Mouse (Mus musculus) gastrocnemius, adult 2 months (tissue): ENCODE data around the gene Sptbn4. TPM values are rescaled to one million over a fixed set of nuclear protein-coding genes. Genes with fewer than 3 reads are reported as not detected.

Experiments used
- DNase-seq: peaks from one replicate; pipeline ENCODE4 v3.0.0; 2022
- H3K27ac ChIP-seq: fragments of 200-600 bp; 2 replicates; pipeline ENCODE4 v1.8.1; 2022; ENCODE audit warnings: mild to moderate bottlenecking
- H3K4me3 ChIP-seq: fragments of 200-600 bp; 2 replicates; pipeline ENCODE4 v1.8.1; 2022; ENCODE audit warnings: mild to moderate bottlenecking, moderate library complexity
- CTCF ChIP-seq: fragments of 200-600 bp; IDR thresholded peaks from 2 replicates; pipeline ENCODE4 v1.8.1; 2022; ENCODE audit warnings: antibody characterized with exemption, mild to moderate bottlenecking, moderate library complexity
- intact Hi-C: fragments of 180-260 bp; cut with DNase I; formaldehyde crosslinking; loops from one replicate; pipeline ENCODE4 v1.15.1; 2025
- total RNA-seq, 2 experiments: library from RNA; stranded (reverse); gene quantifications; 2 replicates each; pipeline ENCODE4 v1.2.3; 2021

The Sptbn4 gene
- total RNA-seq, 2 experiments from 2014 or later, result 0.03 TPM; not detected in 1

DNA sequence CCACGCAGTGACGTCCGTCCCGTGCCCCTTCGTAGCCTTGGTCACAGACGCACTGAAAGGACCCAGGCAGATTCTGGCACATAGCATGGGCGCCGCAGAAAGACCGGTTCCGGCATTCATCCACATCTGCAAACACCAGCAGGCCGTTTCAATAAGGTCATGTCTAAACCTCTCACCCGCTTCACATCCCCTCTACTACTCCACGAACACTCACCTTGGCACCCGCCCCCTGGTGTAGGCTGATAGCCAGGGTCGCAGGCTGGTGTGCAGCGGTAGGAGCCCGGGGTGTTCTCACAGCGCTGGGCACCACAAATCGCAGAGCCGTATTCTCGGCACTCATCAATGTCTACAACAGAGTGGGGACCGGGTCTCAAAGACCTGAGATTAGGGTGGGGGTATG lies 128.1 kb downstream of the Sptbn4 start:
- intact Hi-C loops, result no loop called here
- Histone ChIP-seq H3K4me3 (no peak overlapping the region), H3K27ac (no peak overlapping the region)
- TF ChIP-seq CTCF, result no peak
- no peak for DNase-seq

- DNase-seq, result peak; percentile 93
- H3K27ac ChIP-seq, result peak overlapping the region; percentile 70
- intact Hi-C loops, result no loop called here
- peak overlapping the region; percentile 11; the same call in 1 of the 2 replicates for H3K4me3 ChIP-seq
- TF ChIP-seq CTCF, result no peak
Measured at GRCm38 (mm10) chr7:27315958-27316357, 131.5 kb downstream of the Sptbn4 start.

GRCm38 (mm10) chr7:27314393-27314792 lies 133.1 kb downstream of the Sptbn4 start:
- peak; percentile 37 for TF ChIP-seq CTCF
- DNase-seq, result no peak

DNA sequence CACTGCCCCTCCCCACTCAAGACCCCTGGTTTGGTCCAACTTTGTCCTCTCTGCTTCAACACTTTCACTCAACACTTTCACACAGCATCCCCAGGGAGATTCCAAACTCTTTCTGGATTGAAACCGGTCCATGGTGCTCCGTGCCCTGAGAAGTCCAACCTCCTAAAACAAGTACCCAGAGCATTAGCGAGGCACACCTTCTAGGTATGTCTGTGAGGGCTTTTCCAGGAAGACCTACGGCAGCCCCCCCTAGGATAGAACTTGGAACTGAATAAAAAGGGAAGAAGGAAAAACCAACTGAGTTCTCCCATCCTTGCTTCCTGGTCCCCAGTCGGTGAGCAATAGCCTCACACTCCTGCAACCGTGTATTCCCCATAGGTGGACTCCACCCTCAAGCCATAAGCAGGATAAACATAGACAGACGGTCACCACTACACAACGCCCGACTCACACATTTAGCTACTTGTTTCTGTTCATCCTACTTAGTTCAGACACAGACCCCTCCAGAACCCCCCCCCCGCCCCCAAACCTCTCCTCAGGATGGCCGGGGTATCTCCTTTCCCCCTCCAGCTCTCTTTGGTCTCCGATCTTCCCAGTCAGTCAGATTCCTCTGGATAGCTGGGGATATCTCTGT lies 135.7 kb downstream of the Sptbn4 start:
- intact Hi-C loops, result no loop called here
- no peak for TF ChIP-seq CTCF
- H3K4me3 ChIP-seq, result no peak overlapping the region
- no peak overlapping the region for H3K27ac ChIP-seq
- DNase-seq, result no peak

More at GRCm38 (mm10) chr7:27314393-27314792, 133.1 kb downstream of the Sptbn4 start:
- no peak overlapping the region for H3K27ac ChIP-seq
- no peak overlapping the region for H3K4me3 ChIP-seq
- intact Hi-C loops, result no loop called here

DNA sequence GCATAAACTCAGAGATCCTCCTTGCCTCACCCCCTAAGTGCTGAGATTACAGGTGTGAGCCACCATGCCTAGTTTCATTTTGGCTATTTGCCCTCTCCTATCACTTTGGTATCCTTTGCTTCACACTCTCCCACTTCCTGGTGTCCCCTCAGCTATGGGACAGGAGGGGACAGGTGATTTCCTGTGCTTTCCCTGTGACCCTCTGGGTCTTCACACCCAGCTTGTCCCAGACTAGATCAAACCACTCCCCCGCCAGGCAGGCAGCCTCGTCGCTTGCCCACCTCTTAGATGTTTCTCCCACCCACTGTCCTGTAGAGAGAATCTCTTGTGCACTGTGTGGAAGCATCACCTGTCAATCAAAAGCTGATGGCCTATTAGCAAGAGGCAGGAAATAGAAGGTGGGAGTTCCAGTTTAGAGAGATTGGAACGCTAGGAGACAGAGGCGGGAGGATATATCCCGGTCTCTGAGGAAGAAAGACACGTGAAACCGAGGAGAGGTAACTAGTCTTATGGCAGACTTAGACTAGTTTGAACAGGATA lies 136.4 kb downstream of the Sptbn4 start:
- intact Hi-C loops, result no loop called here
- DNase-seq, result no peak
- H3K4me3 ChIP-seq, result no peak overlapping the region
- H3K27ac ChIP-seq, result peak overlapping the region; percentile 32; the same call in 1 of the 2 replicates
- no peak for TF ChIP-seq CTCF

DNA sequence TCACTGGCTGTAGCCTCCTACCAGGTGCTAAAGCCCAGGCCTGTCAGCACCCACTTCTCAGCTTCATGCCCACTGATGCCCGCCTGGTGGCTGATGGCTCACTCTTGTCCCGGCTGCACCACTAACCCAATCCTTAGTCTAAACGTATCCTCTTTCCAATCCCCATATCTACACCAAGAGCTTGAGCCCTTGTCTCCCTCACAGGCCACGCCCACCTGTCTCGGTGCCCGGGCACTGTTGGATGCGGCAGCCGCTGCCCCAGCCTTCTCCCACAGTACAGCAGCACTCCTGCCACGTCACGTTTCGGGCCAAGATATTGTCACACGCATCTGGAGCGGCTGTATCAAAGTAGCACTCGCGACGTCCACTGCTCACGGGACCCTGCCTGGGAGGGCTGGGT lies 137.2 kb downstream of the Sptbn4 start:
- H3K4me3 ChIP-seq, result peak overlapping the region; percentile 53
- intact Hi-C loops, result no loop called here
- DNase-seq, result peak; percentile 74
- no peak for TF ChIP-seq CTCF
- peak overlapping the region; percentile 32; the same call in 1 of the 2 replicates for H3K27ac ChIP-seq

DNA sequence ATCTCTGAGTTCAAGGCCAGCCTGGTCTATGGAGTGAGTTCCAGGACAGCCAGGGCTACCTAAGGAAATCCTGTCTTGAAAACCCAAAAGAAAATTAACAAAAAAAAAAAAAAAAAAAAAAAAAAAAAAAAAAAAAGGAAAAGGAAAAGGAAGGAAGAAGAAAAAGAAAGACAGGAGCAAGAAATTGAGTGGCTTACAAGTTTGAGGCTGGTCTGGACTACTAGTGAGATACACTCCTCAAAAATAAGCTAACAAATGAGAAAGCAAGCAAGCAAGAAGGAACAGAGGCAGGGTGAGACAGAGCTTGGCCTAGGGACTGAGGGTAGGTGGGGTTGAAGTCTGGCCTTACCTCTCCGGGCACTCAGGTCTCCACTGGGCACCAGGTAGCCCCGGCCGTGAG lies 137.7 kb downstream of the Sptbn4 start:
- no peak for DNase-seq
- intact Hi-C loops, result no loop called here
- Histone ChIP-seq H3K27ac (peak overlapping the region; percentile 32; the same call in 1 of the 2 replicates), H3K4me3 (no peak overlapping the region)
- TF ChIP-seq CTCF, result no peak

GRCm38 (mm10) chr7:27308821-27309549 lies 138.5 kb downstream of the Sptbn4 start:
- intact Hi-C loops, result no loop called here
- H3K27ac ChIP-seq, result peak overlapping the region; percentile 43; the same call in 1 of the 2 replicates
- no peak for DNase-seq
- no peak for TF ChIP-seq CTCF
- 0 out of 2 replicates have a peak overlapping the region, but pooled peaks have one; percentile 26 for H3K4me3 ChIP-seq

DNA sequence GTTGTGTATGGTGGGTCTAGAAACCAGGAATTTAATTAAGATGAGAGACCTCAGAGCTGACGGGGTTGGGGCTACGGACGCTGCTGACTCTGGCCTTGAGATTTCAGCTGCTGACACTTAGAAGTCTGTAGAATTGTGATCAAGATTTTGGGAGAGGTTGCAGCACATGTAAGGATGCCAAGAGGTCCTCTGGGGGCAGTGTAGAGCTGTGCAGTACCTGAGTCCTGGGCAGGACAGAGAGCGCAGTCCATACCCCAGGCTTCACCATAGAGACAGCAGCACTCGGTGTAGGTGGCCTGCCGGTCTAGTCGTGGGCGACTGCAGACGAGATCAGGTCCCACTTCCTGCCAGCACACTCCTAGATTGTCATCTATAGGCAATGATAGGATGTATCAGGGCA lies 139.9 kb downstream of the Sptbn4 start:
- intact Hi-C loops, result no loop called here
- no peak overlapping the region for H3K27ac ChIP-seq

More for the DNA sequence above, 139.9 kb downstream of the Sptbn4 start:
- DNase-seq, result no peak
- TF ChIP-seq CTCF, result peak; percentile 24; the same call in 1 of the 2 replicates
- no peak overlapping the region for H3K4me3 ChIP-seq

Other genes with a start within 250 kb of the Sptbn4 start
- gene Itpkc, start 219.0 kb downstream of the Sptbn4 start, total RNA-seq, result 1 to 10 TPM; 3.9 to 4.3 TPM
- 1 to 10 TPM; 3.2 to 3.4 TPM for gene Coq8b, start 214.7 kb downstream of the Sptbn4 start, total RNA-seq
- gene Numbl, start 189.3 kb downstream of the Sptbn4 start, total RNA-seq, result 1 to 10 TPM; 3.8 to 4.2 TPM
- gene Ltbp4, start 110.0 kb downstream of the Sptbn4 start, total RNA-seq, result 10 to 100 TPM; 48.0 to 81.2 TPM
- gene Shkbp1, start 91.7 kb downstream of the Sptbn4 start, total RNA-seq, result 1 to 10 TPM; 2.3 to 2.8 TPM
- gene Gm20479, start 90.3 kb downstream of the Sptbn4 start, total RNA-seq, result not detected
- 10 to 100 TPM in 1 of 2 experiments, 1 to 10 TPM in 1; 8.9 to 15.8 TPM for gene Blvrb, start 292 bp upstream of the Sptbn4 start, total RNA-seq
- 1 to 10 TPM; 3.3 to 7.1 TPM for gene Sertad3, start 26.1 kb upstream of the Sptbn4 start, total RNA-seq
- 1 to 10 TPM; 5.5 to 9.1 TPM for gene Sertad1, start 39.2 kb upstream of the Sptbn4 start, total RNA-seq
- gene Prx, start 51.6 kb upstream of the Sptbn4 start, total RNA-seq, result 1 to 10 TPM; 3.1 to 4.1 TPM
- gene Hipk4, start 75.6 kb upstream of the Sptbn4 start, total RNA-seq, result under 1 TPM in 1 of 2 experiments, not detected in 1; 0.13 TPM
- 10 to 100 TPM; 14.5 to 17.2 TPM for gene Pld3, start 105.5 kb upstream of the Sptbn4 start, total RNA-seq
- gene 2310022A10Rik, start 105.5 kb upstream of the Sptbn4 start, total RNA-seq, result 100 to 1,000 TPM; 107 to 123 TPM
- 100 to 1,000 TPM; 194 to 199 TPM for gene Akt2, start 143.9 kb upstream of the Sptbn4 start, total RNA-seq
- gene Ttc9b, start 206.2 kb upstream of the Sptbn4 start, total RNA-seq, result not detected
- gene Map3k10, start 226.9 kb upstream of the Sptbn4 start, total RNA-seq, result 10 to 100 TPM; 35.3 to 39.1 TPM
- gene Zfp607b, start 241.7 kb upstream of the Sptbn4 start, total RNA-seq, result under 1 TPM; 0.43 to 0.84 TPM